Mouse (Mus musculus) mouse embryonic stem cell (cell line): ENCODE results near the gene Tnk1.

ENCODE experiments used
- in situ Hi-C, 2 experiments: fragments of 300-500 bp; cut with MboI; formaldehyde crosslinking; loops; 1 replicate in 1 of 2; 3 replicates in 1 of 2; pipeline ENCODE4 v1.14.3; 2019 to 2020; ENCODE audit warnings: low sequenced_read_pairs in 2 of 2, low pct_unique_long_range_greater_than_20kb in 1 of 2, mixed read lengths in 1 of 2; ENCODE audit not compliant: unreplicated experiment in 1 of 2

The Tnk1 gene

DNA sequence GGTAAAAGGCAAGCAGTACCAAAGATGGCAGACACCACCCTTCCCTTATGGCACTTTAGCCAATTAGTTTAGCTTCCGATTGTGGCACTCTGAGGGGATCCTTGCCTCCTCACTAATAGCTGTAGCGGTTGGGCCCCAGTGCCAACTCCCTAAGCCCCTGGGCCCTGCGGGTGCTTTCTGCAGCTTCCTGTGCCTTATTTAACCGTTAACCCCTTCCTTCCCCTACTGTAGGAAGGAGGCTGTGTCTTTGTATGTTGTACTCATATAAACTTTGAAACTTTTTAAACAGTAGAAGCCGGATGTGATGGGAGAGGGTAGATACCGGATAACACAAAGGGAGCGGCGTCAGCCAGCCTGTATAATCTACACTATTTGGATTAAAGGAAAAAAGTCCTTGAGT is 7.8 kb downstream of the Tnk1 start:
- in situ Hi-C loops = no loop called here

DNA sequence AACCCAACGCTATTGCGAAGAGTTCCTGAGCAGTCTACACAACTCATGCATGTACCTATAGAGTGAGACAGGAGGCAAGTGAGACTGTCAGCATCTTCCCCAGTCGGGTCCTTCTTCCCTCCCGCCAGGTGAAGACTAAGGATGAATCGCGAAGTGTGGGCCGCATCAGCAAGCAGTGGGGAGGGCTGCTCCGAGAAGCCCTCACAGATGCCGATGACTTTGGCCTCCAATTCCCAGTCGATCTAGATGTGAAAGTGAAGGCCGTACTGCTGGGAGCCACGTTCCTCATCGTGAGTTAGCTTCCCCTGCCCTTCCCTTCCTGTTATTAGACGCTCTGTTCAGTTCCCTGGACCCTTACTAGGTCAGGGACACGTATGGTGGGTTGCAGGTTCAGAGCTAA is 8.6 kb downstream of the Tnk1 start:
- in situ Hi-C loops = no loop called here

DNA sequence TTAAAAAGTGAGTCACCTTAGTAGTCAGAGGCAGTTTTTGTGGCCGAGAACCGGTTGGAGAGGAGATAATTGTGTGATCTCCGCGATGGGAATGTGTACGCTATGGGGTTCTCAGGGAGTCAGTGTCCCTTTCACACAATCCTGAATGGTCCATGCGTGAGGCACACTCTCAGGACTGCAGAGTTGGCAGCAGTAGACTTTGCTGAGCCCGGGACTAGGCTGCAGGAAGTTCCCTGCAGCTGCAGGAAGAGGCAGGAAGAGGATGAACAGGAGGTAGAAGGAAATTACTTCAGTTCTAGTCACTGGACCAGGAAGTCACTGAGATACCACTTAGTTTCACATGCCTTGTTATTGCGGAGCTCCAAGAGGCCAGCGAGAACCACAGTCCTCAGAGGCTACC is 9.4 kb downstream of the Tnk1 start:
- in situ Hi-C loops = no loop called here

DNA sequence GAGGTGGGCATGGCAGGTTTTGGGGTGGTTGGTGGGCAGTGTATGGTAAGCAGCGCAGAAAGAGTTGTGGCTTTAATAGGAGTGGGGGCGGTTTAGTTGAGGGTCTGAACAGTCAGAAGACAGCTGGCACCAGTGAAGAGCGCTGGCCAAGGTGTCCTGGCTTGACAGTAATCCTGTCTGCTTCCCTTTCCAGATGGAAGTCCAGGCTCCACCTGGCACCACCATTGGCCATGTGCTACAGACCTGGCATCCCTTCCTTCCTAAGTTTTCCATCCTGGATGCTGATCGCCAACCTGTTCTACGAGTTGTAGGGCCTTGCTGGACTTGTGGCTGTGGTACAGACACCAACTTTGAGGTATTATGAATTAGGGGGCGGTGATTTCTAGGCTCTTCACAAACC is 10.5 kb downstream of the Tnk1 start:
- in situ Hi-C loops = no loop called here

DNA sequence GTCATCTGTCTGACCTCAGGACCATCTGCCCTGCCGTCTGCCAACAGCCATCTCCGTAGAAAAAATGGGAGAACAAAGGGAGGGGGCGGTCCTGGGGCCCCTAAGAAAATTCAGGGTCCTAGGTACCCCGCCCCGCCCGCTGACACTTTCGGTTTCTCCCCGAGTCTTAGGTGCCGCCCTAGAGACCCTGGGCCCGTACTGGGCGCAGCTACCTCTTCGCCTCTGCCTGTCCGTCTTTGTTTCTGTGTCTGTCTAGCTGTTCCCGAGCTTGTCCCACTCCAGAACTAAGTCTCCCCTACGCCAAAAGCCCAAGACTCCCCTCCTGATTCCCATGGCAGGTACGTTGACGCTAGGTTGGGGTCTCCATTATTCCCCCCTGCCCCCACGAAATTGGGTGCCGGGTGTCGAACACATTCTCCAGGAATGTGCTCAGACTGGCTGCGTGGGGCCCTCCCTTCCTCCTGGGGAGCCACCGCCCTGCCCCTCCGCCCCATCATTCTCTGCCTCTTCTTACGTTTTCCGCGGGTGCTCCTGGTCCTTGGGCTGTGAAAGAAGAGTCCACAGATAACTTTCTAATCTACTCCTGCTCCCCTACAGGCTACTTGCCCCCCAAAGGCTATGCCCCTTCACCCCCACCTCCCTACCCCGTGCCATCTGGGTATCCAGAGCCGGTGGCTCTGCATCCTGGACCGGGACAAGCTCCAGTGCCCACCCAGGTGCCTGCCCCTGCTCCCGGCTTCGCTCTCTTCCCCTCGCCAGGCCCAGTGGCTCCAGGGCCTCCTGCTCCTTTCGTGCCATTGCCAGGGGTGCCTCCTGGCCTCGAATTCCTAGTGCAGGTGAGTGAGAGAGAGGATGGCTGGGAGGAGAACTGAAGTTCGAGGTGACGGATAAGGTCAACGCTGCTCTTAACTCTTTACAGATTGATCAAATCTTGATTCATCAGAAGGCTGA is 11.5 kb downstream of the Tnk1 start:
- in situ Hi-C loops = no loop called here

DNA sequence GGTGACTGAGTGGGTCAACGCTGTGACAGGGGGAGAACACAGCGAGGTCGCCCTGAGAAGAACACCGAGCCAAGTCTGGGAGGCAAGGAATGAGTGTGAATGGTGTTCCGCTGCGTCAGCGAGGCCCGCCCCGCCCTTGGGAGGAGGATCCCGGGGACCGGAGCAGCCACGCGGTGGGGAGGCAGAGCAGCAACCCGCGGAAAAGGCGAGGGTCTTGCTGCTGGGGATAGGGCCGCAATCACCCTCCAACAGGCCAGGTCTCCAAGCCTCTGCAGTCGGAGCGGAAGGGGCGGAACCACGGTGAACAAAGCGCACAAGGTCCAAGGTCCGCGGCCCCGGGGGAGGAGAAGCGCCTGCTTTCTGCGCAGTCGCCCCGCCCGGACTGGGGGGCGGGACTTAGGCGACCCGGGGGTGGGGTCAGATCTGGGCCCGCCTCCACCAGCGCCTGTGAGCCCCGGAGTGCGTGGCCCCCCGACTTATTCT is 12.3 kb downstream of the Tnk1 start, which contains the start of gene Plscr3:
Gene Plscr3 (plus strand): TSS at position 179 of the 483 bp plus-strand sequence.
- in situ Hi-C loops = no loop called here

DNA sequence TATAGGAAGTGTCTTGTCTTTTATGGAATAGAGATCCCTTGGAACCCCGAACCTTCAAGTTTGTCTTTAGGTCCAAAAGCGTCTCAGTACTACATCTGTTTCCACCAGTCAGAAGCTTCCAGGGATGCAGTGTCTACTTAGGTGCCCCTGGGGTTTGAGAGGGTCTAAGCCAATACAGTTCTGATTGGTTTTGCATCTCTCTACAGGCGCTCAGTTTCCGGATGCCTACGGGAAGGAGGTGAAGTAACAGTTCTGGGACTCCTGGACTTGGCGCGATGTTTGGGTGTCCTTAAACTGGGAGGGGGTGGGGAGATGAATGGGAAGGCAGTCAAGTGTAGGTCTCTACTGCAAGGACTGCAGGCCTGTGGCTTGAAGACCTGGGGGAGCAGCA is 19.8 kb downstream of the Tnk1 start:
- in situ Hi-C loops = no loop called here

DNA sequence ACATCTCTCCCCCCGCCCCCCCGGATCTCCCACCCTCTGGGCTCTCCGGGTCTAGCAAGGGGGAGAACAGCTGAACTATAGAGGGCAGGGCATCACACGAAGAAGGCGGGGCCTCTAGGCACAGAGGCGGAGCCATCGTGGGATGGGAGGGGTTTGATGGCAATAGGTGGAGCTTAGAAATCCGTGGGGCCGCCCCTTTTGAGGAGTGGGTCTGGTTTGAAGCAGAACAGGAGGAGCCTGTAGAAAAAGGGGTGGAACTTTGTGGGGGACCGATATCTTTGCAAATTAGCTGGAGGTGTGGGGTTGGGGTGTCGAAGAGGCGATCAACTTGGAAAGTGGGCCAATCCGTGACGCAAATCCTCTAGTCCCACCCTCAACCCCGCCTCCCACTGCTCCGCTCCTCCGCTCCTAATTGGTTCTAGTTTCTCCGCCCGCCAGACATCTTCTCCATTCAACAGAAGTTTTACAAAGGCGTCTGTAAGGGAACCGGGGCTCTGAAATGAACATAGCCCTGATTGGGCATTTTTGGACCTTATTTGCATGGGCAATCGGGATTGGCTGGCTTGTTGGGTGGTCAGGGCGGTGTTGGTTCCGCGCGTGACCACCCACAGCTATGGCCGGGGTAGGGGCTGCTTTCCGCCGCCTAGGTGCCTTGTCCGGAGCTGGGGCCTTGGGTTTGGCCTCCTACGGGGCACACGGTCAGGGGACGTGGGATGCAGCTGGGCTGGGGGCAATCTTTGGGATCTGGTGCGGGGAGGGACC is 20.4 kb downstream of the Tnk1 start, which contains the start of gene Tmem256:
Gene Tmem256 (plus strand): TSS at position 563 of the 762 bp plus-strand sequence.
- in situ Hi-C loops = no loop called here

DNA sequence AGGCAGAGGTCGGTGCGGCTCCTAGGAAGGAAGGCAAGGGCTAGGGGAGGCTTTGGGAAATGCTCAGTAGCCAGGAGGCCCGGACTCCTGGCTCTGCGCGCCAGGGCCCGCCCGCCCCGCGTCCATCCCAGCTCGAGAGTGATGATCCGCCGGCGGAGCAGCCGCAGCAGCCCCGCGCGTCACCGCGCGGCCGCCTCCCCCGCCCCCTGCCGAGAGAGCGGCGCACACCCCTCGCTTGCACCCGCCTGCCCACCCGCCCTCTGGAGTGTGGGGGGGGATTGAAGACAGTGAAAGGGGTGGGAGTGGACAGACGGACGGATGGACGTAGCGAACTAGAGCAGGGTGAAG is 21.0 kb downstream of the Tnk1 start, which contains the start of gene Nlgn2:
Gene Nlgn2 (minus strand): TSS at position 181 of the 348 bp plus-strand sequence.
- in situ Hi-C loops = no loop called here

DNA sequence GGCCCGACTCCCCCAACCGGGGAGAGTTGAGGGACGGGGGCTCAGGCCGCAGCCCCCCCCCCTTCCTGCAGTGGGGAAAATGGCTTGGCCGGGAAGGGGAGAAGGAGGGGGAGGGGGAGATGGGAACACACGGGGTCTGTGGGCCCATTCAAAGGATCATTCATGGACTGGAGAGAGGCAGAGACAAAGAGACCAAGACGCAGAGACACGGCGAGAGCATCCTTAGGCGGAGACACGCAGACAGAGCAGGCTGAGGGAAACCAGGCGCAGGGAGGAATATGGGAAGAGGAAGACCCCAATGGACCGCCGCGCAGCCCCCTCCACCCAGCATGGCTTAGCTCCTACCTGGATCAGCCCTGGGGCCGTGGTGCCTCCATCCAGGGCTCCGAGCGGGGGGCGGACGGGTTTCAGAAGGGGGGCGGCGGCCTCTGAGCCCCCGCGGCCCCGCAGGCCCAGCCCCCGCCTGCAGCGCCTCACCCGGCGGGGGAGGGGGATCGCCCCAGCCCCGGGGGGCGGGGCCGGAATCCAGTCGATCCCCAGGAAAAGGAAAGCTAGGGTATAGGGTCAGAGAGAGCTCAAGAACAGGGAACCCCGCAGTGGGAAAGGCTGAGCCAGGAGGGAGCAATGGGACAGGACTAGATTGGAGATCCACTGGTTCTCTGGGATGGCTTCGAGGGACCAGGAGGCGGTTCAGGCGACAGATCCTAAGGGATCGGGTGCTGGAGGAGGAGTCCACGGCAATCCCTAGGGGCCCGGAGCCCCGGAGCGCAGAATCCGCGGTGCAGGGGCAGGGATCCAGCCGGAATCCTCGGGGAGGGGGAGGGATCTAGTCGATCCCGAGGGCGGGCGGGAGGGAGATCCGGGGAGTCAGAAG is 21.6 kb downstream of the Tnk1 start:
- in situ Hi-C loops = no loop called here

DNA sequence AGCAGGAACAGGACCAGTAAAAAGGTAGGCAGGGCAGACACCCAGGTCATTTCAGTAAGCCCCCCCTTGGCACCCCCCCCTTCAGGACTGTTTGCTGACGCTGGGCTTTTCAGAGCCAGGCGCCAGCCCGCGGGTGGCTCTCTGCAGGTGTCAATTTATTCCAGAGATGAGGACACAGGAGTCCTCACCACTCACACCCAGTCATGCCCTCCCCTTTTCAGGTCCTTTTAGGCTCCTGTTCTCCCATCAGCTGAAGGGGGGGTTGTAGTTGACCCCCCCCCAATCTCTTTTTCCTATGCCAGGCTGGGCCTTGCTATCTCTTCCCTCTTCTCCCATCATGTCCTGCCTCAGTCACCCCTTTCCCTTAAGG is 22.6 kb downstream of the Tnk1 start:
- in situ Hi-C loops = no loop called here

DNA sequence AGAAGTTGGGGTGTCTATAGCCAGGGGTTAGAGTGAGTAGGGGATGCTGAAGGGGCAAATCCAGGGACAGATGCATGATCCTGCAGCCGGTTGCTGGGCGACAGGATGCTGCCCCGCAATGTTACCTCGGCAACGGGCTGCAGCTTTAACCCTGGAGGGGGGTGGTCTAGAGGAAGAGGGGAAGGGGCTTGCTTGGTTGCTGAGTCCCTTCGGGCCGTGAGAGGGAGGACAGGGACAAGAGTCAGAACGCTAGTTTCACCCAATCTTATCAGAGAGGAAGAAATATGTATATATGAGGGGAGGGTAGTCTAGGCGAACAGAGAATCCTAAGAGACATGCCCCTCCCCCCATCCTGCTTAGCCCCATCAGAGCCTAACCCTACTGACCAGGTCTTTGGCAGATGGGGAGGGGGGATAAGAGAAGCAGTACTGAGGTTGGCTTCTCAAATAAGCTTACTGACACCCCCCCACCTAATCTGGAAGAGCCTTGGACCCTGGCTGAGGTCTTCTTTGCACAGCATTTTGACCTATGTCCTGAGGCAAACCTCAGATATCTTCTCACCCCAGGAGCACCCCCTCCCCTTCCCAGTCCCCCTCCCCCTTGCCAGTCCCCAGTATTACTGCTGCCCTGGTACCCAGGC is 23.1 kb downstream of the Tnk1 start:
- in situ Hi-C loops = no loop called here

DNA sequence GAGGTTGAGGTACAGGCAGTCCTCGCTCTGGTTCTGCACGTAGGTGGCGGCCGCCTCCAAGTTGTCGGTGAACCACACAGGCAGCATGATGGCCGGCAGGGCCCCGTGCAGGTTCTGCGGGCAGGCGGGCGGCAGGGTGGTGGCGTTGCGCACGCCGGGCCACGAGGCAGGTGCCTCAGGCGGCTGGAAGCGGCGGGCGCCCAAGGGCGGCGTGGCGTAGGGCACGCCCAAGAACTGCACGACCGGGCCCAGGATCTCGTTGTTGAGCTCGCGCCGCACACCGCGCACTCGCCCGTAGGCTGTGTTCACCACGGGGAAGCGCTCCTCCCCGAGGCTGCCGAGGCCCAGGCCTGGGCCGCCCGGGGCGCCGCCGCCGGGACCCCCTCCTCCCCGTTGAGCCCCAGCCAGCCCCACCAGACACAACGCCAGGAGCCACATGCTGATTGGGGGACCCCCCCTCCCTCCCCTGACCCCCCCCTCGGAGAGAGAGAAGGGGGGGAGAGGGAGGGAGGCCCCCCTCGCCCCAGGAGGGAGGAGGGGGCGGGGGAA is 24.5 kb downstream of the Tnk1 start:
- in situ Hi-C loops = no loop called here

DNA sequence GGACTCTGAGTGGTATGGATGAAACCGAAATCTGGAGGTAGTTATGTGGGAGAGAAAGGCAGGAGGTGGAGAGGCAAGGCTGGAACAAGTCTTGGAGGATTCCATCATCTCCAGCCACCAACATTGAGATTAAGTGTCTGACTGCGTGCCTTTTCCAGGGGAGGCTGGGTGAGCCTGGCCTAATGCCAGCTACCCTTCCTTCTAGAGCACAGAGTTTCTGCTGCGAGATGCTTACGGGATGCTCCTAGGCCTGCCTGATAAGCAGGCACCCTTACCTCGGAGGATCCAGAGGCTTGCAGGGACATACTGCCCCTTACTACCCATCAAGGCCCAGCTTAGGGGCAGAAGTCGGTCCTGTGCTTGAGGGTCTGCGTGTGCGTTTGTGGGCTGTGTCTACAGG is 25.0 kb downstream of the Tnk1 start:
- in situ Hi-C loops = no loop called here

DNA sequence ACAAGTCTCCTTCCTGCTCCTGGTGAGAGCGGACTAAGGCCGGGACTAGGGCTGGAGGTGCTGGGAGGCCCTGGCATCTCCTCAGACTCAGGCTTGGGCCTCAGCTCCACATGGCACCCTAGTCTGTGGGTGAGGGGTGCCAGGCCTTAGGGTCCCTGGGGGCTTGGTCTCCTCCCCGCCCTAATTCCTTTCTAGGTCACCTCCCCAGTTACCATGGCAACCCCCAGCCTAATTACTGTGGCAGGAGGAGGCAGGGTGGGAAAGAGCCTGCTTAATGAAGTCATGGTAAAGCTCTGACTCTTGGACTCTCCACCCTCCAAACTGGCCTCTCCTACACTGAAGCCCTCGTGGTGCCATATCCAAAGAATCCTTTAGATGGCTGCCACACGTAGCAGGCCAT is 29.7 kb downstream of the Tnk1 start:
- in situ Hi-C loops = no loop called here

DNA sequence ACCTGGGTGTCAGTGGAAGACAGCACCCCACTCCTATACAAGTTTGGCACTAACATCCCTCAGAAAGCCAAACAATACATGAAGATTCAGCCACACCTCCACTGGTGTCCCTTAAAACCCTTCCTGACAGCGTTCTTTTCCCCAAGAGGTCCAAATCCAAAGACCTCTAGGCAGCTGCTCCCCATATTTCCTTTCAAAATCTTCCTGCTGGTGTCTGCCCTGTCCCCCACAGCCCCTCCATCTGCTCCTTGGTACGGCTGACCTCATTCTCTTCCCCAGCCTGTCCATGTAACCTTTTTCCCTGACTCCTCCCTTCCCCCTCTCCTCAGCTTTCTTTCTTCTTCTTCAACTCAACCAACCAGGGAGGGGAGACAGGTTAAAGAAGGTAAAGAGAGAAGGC is 35.1 kb downstream of the Tnk1 start:
- in situ Hi-C loops = no loop called here

DNA sequence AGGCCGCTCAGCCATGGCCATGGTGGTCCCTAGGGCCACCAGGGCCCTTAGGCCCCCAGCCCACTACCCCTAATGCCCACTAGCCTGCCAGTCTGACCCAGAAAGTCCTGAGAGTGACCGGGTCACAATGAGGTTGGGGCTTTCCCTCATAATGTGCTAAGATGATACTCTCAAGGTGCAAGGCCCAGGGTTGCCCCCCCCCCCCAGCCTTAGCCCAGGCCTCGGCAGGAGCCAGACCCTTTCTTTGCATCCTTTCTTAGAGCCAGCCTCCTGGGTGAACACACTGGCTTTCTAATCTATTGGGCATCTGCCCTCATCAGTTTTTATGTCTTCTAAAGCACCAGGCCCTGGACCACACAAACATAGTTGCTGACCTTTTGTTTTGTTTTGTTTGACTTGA is 36.5 kb downstream of the Tnk1 start, which contains the start of gene Spem1:
Gene Spem1 (minus strand): TSS at position 101 of the 400 bp plus-strand sequence.
- in situ Hi-C loops = no loop called here

DNA sequence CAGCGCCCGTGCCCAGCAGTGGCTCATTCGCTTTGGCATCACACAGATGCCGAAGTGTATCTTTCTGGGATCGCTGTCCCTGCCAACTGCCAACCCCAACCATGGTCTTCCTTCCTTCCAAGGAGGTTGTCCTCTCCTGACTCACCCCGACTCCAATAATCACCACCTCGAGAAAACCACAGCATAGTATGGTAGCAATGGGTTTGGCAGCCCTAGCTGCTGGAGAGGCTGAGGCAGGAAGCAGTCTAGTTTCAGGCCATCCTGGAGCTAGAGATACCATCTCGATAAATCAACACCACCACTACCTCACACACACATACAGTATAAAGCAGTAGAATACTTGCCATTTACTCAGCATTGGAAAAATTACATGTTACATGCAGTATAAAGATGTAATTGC is 39.7 kb downstream of the Tnk1 start:
- in situ Hi-C loops = loop anchor here in 1 of 2 experiments (10.0 kb wide), 1 partner anchor 56 kb away; the partner anchor contains the start of gene Tmem95
